Mouse (Mus musculus): Measurements from ENCODE around the gene Las1l. TPM values are rescaled to one million over a fixed set of nuclear protein-coding genes. Genes with fewer than 3 reads are reported as not detected.

Las1l gene
- polyA plus RNA-seq, 1 experiment, result 26.4 TPM

GRCm38 (mm10) chrX:95948135-95948534, 8.6 kb downstream of the Las1l start:
- no peak for TF ChIP-seq MYOG (IDR thresholded peaks at IDR 0.05; ENCODE audit: control insufficient read depth, extremely low read depth, insufficient read length)
- no peak for TF ChIP-seq MAX (IDR thresholded peaks at IDR 0.05)
- no peak for TF ChIP-seq CEBPB (IDR thresholded peaks at IDR 0.05; ENCODE audit: low read depth)
- TF ChIP-seq USF1 (IDR thresholded peaks at IDR 0.05; ENCODE audit: low read depth), result no peak
- TF ChIP-seq MYOD1 (IDR thresholded peaks at IDR 0.05; ENCODE audit: control insufficient read depth, insufficient read length, low read depth), result no peak
- TF ChIP-seq CTCF (IDR thresholded peaks at IDR 0.05; ENCODE audit: control insufficient read depth, insufficient read depth, insufficient read length), result no peak
- no peak for TF ChIP-seq FOSL1 (IDR thresholded peaks at IDR 0.05; ENCODE audit: insufficient read depth, low read length, poor library complexity, severe bottlenecking)
- peaks cover 25% of the 10 kb centered on the region for H3K36me3 ChIP-seq (ENCODE audit: control insufficient read depth, insufficient read depth)
- H3K4me3 ChIP-seq (ENCODE audit: insufficient read depth, poor library complexity, severe bottlenecking), result no peak overlapping the region

GRCm38 (mm10) chrX:95945496-95945895, 11.3 kb downstream of the Las1l start:
- Histone ChIP-seq H3K79me3 (ENCODE audit: low read depth) (no peaks in the 10 kb centered on the region), H3K4me3 (ENCODE audit: insufficient read depth, poor library complexity, severe bottlenecking) (no peak overlapping the region), H3K36me3 (ENCODE audit: control insufficient read depth, insufficient read depth) (peaks cover 23% of the 10 kb centered on the region), H3K79me2 (ENCODE audit: control insufficient read depth, insufficient read depth) (no peaks in the 10 kb centered on the region), H3K27me3 (ENCODE audit: control insufficient read depth, insufficient read depth, insufficient read length) (no peaks in the 10 kb centered on the region), H3ac (ENCODE audit: control insufficient read depth, insufficient read length, low read depth) (no peak overlapping the region)
- TF ChIP-seq CEBPB (IDR thresholded peaks at IDR 0.05; ENCODE audit: low read depth) (no peak), CTCF (IDR thresholded peaks at IDR 0.05; ENCODE audit: control insufficient read depth, insufficient read depth, insufficient read length) (no peak), MYOD1 (IDR thresholded peaks at IDR 0.05; ENCODE audit: control insufficient read depth, insufficient read length, low read depth) (no peak), FOSL1 (IDR thresholded peaks at IDR 0.05; ENCODE audit: insufficient read depth, low read length, poor library complexity, severe bottlenecking) (no peak), MAX (IDR thresholded peaks at IDR 0.05) (no peak)

More at GRCm38 (mm10) chrX:95948135-95948534, 8.6 kb downstream of the Las1l start:
- Histone ChIP-seq H3K27me3 (ENCODE audit: control insufficient read depth, insufficient read depth, insufficient read length) (no peaks in the 10 kb centered on the region), H3K79me3 (ENCODE audit: low read depth) (no peaks in the 10 kb centered on the region), H3ac (ENCODE audit: control insufficient read depth, insufficient read length, low read depth) (no peak overlapping the region), H3K79me2 (ENCODE audit: control insufficient read depth, insufficient read depth) (no peaks in the 10 kb centered on the region)

- Histone ChIP-seq H3K79me3 (ENCODE audit: low read depth) (no peaks in the 10 kb centered on the region), H3K79me2 (ENCODE audit: control insufficient read depth, insufficient read depth) (no peaks in the 10 kb centered on the region), H3ac (ENCODE audit: control insufficient read depth, insufficient read length, low read depth) (no peak overlapping the region), H3K36me3 (ENCODE audit: control insufficient read depth, insufficient read depth) (peaks cover 13% of the 10 kb centered on the region), H3K4me3 (ENCODE audit: insufficient read depth, poor library complexity, severe bottlenecking) (no peak overlapping the region), H3K27me3 (ENCODE audit: control insufficient read depth, insufficient read depth, insufficient read length) (no peaks in the 10 kb centered on the region)
- TF ChIP-seq CEBPB (IDR thresholded peaks at IDR 0.05; ENCODE audit: low read depth) (no peak), FOSL1 (IDR thresholded peaks at IDR 0.05; ENCODE audit: insufficient read depth, low read length, poor library complexity, severe bottlenecking) (no peak), MYOD1 (IDR thresholded peaks at IDR 0.05; ENCODE audit: control insufficient read depth, insufficient read length, low read depth) (no peak), CTCF (IDR thresholded peaks at IDR 0.05; ENCODE audit: control insufficient read depth, insufficient read depth, insufficient read length) (no peak), MAX (IDR thresholded peaks at IDR 0.05) (no peak), USF1 (IDR thresholded peaks at IDR 0.05; ENCODE audit: low read depth) (no peak), MYOG (IDR thresholded peaks at IDR 0.05; ENCODE audit: control insufficient read depth, extremely low read depth, insufficient read length) (no peak)
Observed at GRCm38 (mm10) chrX:95935481-95935880, 21.3 kb downstream of the Las1l start.

GRCm38 (mm10) chrX:95902716-95903115, 54.0 kb downstream of the Las1l start:
- Histone ChIP-seq H3K4me3 (ENCODE audit: insufficient read depth, poor library complexity, severe bottlenecking) (no peak overlapping the region), H3K36me3 (ENCODE audit: control insufficient read depth, insufficient read depth) (no peaks in the 10 kb centered on the region)

More at GRCm38 (mm10) chrX:95902716-95903115, 54.0 kb downstream of the Las1l start:
- no peak for TF ChIP-seq CEBPB (IDR thresholded peaks at IDR 0.05; ENCODE audit: low read depth)
- TF ChIP-seq MYOG (IDR thresholded peaks at IDR 0.05; ENCODE audit: control insufficient read depth, extremely low read depth, insufficient read length), result no peak
- TF ChIP-seq CTCF (IDR thresholded peaks at IDR 0.05; ENCODE audit: control insufficient read depth, insufficient read depth, insufficient read length), result no peak
- TF ChIP-seq MAX (IDR thresholded peaks at IDR 0.05), result no peak
- TF ChIP-seq FOSL1 (IDR thresholded peaks at IDR 0.05; ENCODE audit: insufficient read depth, low read length, poor library complexity, severe bottlenecking), result no peak
- TF ChIP-seq MYOD1 (IDR thresholded peaks at IDR 0.05; ENCODE audit: control insufficient read depth, insufficient read length, low read depth), result no peak
- TF ChIP-seq USF1 (IDR thresholded peaks at IDR 0.05; ENCODE audit: low read depth), result no peak
- no peaks in the 10 kb centered on the region for H3K27me3 ChIP-seq (ENCODE audit: control insufficient read depth, insufficient read depth, insufficient read length)
- H3ac ChIP-seq (ENCODE audit: control insufficient read depth, insufficient read length, low read depth), result no peak overlapping the region
- H3K79me3 ChIP-seq (ENCODE audit: low read depth), result no peaks in the 10 kb centered on the region
- H3K79me2 ChIP-seq (ENCODE audit: control insufficient read depth, insufficient read depth), result no peaks in the 10 kb centered on the region

Other genes with a start within 250 kb of the Las1l start
- gene Zc3h12b, start 245.3 kb downstream of the Las1l start, polyA plus RNA-seq (2012; fragmentation: generic; extraction: Trizol), result 0.33 TPM
- 280 TPM for gene Msn, start 139.1 kb upstream of the Las1l start, polyA plus RNA-seq (2012; fragmentation: generic; extraction: Trizol)

Data from C2C12 (cell line).